Mouse (Mus musculus): ENCODE measurements around the gene Cyp1a2.

Gene Cyp1a2

GRCm38 (mm10) chr9:57652855-57653254 lies 30.6 kb downstream of the Cyp1a2 start:
- in situ Hi-C loops (cut with MboI; ENCODE audit: low pct_unique_long_range_greater_than_20kb in 1 of 2, low sequenced_read_pairs in 2 of 2, unreplicated experiment in 1 of 2), result no loop called here

- in situ Hi-C loops (cut with MboI; ENCODE audit: low pct_unique_long_range_greater_than_20kb in 1 of 2, low sequenced_read_pairs in 2 of 2, unreplicated experiment in 1 of 2), result no loop called here
Measured at GRCm38 (mm10) chr9:57652351-57652750, 31.2 kb downstream of the Cyp1a2 start.

GRCm38 (mm10) chr9:57650786-57651311 lies 32.7 kb downstream of the Cyp1a2 start:
- in situ Hi-C loops (cut with MboI; ENCODE audit: low pct_unique_long_range_greater_than_20kb in 1 of 2, low sequenced_read_pairs in 2 of 2, unreplicated experiment in 1 of 2), result no loop called here

- in situ Hi-C loops (cut with MboI; ENCODE audit: low pct_unique_long_range_greater_than_20kb in 1 of 2, low sequenced_read_pairs in 2 of 2, unreplicated experiment in 1 of 2), result no loop called here
Measured at GRCm38 (mm10) chr9:57650130-57650785, 33.2 kb downstream of the Cyp1a2 start.

GRCm38 (mm10) chr9:57647286-57648108 lies 36.0 kb downstream of the Cyp1a2 start:
- in situ Hi-C loops (cut with MboI; ENCODE audit: low pct_unique_long_range_greater_than_20kb in 1 of 2, low sequenced_read_pairs in 2 of 2, unreplicated experiment in 1 of 2), result no loop called here

GRCm38 (mm10) chr9:57646551-57647103 lies 36.9 kb downstream of the Cyp1a2 start:
- in situ Hi-C loops (cut with MboI; ENCODE audit: low pct_unique_long_range_greater_than_20kb in 1 of 2, low sequenced_read_pairs in 2 of 2, unreplicated experiment in 1 of 2), result no loop called here

- in situ Hi-C loops (cut with MboI; ENCODE audit: low pct_unique_long_range_greater_than_20kb in 1 of 2, low sequenced_read_pairs in 2 of 2, unreplicated experiment in 1 of 2), result no loop called here
Measured at GRCm38 (mm10) chr9:57644944-57645893, 38.3 kb downstream of the Cyp1a2 start.

- in situ Hi-C loops (cut with MboI; ENCODE audit: low pct_unique_long_range_greater_than_20kb in 1 of 2, low sequenced_read_pairs in 2 of 2, unreplicated experiment in 1 of 2), result no loop called here
Measured at GRCm38 (mm10) chr9:57644442-57644943, 39.0 kb downstream of the Cyp1a2 start.

GRCm38 (mm10) chr9:57643856-57644180 lies 39.7 kb downstream of the Cyp1a2 start:
- in situ Hi-C loops (cut with MboI; ENCODE audit: low pct_unique_long_range_greater_than_20kb in 1 of 2, low sequenced_read_pairs in 2 of 2, unreplicated experiment in 1 of 2), result no loop called here

GRCm38 (mm10) chr9:57643169-57643855 lies 40.2 kb downstream of the Cyp1a2 start:
- in situ Hi-C loops (cut with MboI; ENCODE audit: low pct_unique_long_range_greater_than_20kb in 1 of 2, low sequenced_read_pairs in 2 of 2, unreplicated experiment in 1 of 2), result no loop called here

GRCm38 (mm10) chr9:57641775-57642550 lies 41.5 kb downstream of the Cyp1a2 start:
- in situ Hi-C loops (cut with MboI; ENCODE audit: low pct_unique_long_range_greater_than_20kb in 1 of 2, low sequenced_read_pairs in 2 of 2, unreplicated experiment in 1 of 2), result no loop called here

GRCm38 (mm10) chr9:57641022-57641421 lies 42.5 kb downstream of the Cyp1a2 start:
- in situ Hi-C loops (cut with MboI; ENCODE audit: low pct_unique_long_range_greater_than_20kb in 1 of 2, low sequenced_read_pairs in 2 of 2, unreplicated experiment in 1 of 2), result no loop called here

- in situ Hi-C loops (cut with MboI; ENCODE audit: low pct_unique_long_range_greater_than_20kb in 1 of 2, low sequenced_read_pairs in 2 of 2, unreplicated experiment in 1 of 2), result no loop called here
Measured at GRCm38 (mm10) chr9:57640384-57640783, 43.1 kb downstream of the Cyp1a2 start.

GRCm38 (mm10) chr9:57639661-57640328 lies 43.7 kb downstream of the Cyp1a2 start:
- in situ Hi-C loops (cut with MboI; ENCODE audit: low pct_unique_long_range_greater_than_20kb in 1 of 2, low sequenced_read_pairs in 2 of 2, unreplicated experiment in 1 of 2), result no loop called here

- in situ Hi-C loops (cut with MboI; ENCODE audit: low pct_unique_long_range_greater_than_20kb in 1 of 2, low sequenced_read_pairs in 2 of 2, unreplicated experiment in 1 of 2), result no loop called here
Measured at GRCm38 (mm10) chr9:57638651-57639459, 44.6 kb downstream of the Cyp1a2 start.

All from mouse embryonic stem cell (cell line).